Mouse (Mus musculus) heart, adult 2 months (tissue): ENCODE results near the gene Echdc3.

Source experiments
- CTCF ChIP-seq: fragments of 200-600 bp; IDR thresholded peaks from 2 replicates; pipeline ENCODE4 v1.8.1; 2022; ENCODE audit warnings: antibody characterized with exemption, mild to moderate bottlenecking, moderate library complexity
- EP300 ChIP-seq: fragments of 200-500 bp; IDR thresholded peaks from 2 replicates; pipeline ENCODE4 v1.6.1; 2011; ENCODE audit warnings: low read depth, low read length, control low read depth; ENCODE audit not compliant: insufficient read depth

DNA sequence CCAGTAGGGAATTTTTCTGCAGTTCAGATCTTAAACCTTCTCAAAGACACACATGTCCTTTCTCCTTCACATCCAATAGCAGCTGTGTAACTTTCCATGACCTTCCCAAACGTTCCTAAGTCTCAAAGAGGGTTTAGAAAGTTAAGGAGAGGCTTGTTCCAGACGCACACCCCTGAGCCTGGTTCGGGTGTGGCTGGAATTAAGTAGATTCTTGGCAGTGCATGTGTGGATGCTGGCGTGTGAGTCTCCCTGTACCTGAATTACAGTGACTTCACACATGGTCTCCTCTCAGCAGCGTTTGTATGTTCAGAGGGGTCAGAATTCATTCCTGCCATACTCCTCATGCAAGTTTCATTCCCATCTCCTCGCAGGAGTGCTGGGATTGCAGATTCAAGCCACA lies 18.0 kb upstream of the Echdc3 start:
- TF ChIP-seq EP300 (no peak), CTCF (no peak)
